Mouse (Mus musculus) heart, embryonic 11.5 days (tissue): ENCODE measurements at regions not wholly inside any gene's neighbourhood (a gene's known extent, or its start where the extent isn't known, plus 50 kb on each side); places are given as distances from the start of the nearest gene placed in this dataset.

ENCODE experiments used
- ATAC-seq: fragments of 200-750 bp; cut with Nextera tagmentation; replicated peaks from 2 replicates; pipeline ENCODE4 v1.8.0; 2017; ENCODE audit warnings: moderate library complexity; ENCODE audit not compliant: insufficient number of reproducible peaks, low FRiP score, low TSS enrichment
- H3K27ac ChIP-seq: fragments of 300-500 bp; sonication (generic); 2 replicates; pipeline ENCODE4 v1.5.1; 2014; ENCODE audit warnings: mild to moderate bottlenecking, low read depth, low read length
- H3K27me3 ChIP-seq: fragments of 300-500 bp; sonication (generic); 2 replicates; pipeline ENCODE4 v1.6.1; 2014; ENCODE audit warnings: mild to moderate bottlenecking, low read length, mixed read lengths; ENCODE audit not compliant: control insufficient read depth, insufficient read depth
- H3K36me3 ChIP-seq: fragments of 300-500 bp; sonication (generic); 2 replicates; pipeline ENCODE4 v1.6.1; 2014; ENCODE audit warnings: mild to moderate bottlenecking, low read length, moderate library complexity, mixed read lengths; ENCODE audit not compliant: control insufficient read depth, insufficient read depth
- H3K4me1 ChIP-seq: fragments of 300-500 bp; sonication (generic); 2 replicates; pipeline ENCODE4 v1.6.1; 2014; ENCODE audit warnings: low read length; ENCODE audit not compliant: control insufficient read depth, insufficient read depth
- H3K4me2 ChIP-seq: fragments of 300-500 bp; sonication (generic); 2 replicates; pipeline ENCODE4 v1.6.1; 2014; ENCODE audit warnings: mild to moderate bottlenecking, moderate library complexity
- H3K4me3 ChIP-seq: fragments of 300-500 bp; sonication (generic); 2 replicates; pipeline ENCODE4 v1.5.1; 2014; ENCODE audit warnings: low read depth, low read length
- H3K9ac ChIP-seq: fragments of 300-500 bp; sonication (generic); 2 replicates; pipeline ENCODE4 v1.6.1; 2014; ENCODE audit warnings: mild to moderate bottlenecking, low read depth, low read length, moderate library complexity
- H3K9me3 ChIP-seq: fragments of 300-500 bp; sonication (generic); replicated peaks from 2 replicates; pipeline ENCODE4 v1.6.1; 2016; ENCODE audit warnings: low read length; ENCODE audit not compliant: control insufficient read depth
- WGBS: fragments of 180-500 bp; shearing (Covaris S2); extraction: QIAGEN DNeasy Blood & Tissue Kit; methylation state at CpG from one replicate; pipeline ENCODE4 v1.1.7; 2014; ENCODE audit not compliant: insufficient replicate concordance; 5-methylcytosine and 5-hydroxymethylcytosine counted together

- Histone ChIP-seq H3K4me2 (no peak overlapping the region), H3K9ac (no peak overlapping the region), H3K36me3 (no peaks in the 10 kb centered on the region), H3K27me3 (no peaks in the 10 kb centered on the region), H3K4me3 (no peak overlapping the region), H3K9me3 (no peaks in the 10 kb centered on the region; the same call in 1 of the 2 replicates), H3K27ac (no peak overlapping the region), H3K4me1 (peaks cover 19% of the 10 kb centered on the region)
- 50% methylated on average over 4 of the region's 4 CpGs for WGBS
- ATAC-seq, result no peak
These were observed 341.1 kb downstream of the Lpin1 start for GRCm38 (mm10) chr12:16269706-16270105.

DNA sequence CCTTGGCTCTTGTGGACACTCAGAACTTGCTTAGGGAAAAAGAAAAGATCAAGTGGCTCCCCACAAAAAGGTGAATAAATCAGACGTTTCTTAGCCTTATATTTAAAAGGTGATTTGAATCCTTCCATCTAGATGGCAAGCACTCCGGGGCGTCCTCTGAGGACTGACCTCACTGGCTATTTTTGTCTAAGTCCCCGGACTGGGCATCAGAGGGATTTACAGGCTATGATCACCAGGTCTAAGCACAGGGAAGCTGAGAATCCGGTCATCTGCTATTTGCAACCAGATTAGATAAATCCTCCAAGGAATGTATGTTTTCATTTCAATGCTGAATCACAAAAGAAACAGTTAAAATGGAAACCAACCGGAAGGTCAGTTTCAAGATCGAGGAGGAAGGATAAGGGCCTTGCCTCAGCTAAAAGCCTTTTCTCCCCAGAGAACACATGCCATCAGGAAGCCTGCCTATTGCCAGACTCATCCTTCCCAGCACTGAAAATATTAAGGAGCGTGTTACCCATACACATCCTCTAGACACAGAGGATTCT, 342.1 kb downstream of the Lpin1 start:
- Histone ChIP-seq H3K4me3 (no peak overlapping the region), H3K9ac (no peak overlapping the region), H3K4me1 (peaks cover 19% of the 10 kb centered on the region), H3K9me3 (no peaks in the 10 kb centered on the region; the same call in 1 of the 2 replicates), H3K36me3 (no peaks in the 10 kb centered on the region), H3K4me2 (no peak overlapping the region), H3K27me3 (no peaks in the 10 kb centered on the region), H3K27ac (no peak overlapping the region)
- 48% methylated on average over 8 of the region's 8 CpGs for WGBS
- no peak for ATAC-seq

DNA sequence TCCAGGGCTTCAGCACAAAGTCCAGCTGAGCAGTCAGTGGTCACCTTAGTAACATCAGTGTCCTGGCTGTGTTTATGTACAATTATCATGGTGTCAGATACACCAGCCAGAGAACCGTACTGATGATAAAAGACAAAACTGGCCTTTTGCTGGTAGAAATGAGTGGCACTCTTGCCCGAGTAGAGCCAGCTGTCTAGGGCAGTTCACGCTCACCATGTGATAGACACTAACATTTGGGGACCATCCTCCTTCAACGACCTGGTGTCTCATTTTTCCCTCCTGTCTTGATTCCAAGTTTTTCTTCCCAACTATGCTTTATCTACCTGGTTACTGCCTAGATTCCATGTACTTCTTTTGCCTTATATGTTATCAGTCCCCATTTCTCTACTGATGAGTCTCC, 349.3 kb downstream of the Lpin1 start:
- H3K9ac ChIP-seq, result no peak overlapping the region
- ATAC-seq, result no peak
- WGBS, result 78% methylated on average over 4 of the region's 4 CpGs
- H3K4me1 ChIP-seq, result no peaks in the 10 kb centered on the region
- no peaks in the 10 kb centered on the region for H3K36me3 ChIP-seq
- H3K9me3 ChIP-seq, result no peaks in the 10 kb centered on the region
- H3K27me3 ChIP-seq, result no peaks in the 10 kb centered on the region
- no peak overlapping the region for H3K4me2 ChIP-seq
- H3K4me3 ChIP-seq, result no peak overlapping the region
- no peak overlapping the region for H3K27ac ChIP-seq

DNA sequence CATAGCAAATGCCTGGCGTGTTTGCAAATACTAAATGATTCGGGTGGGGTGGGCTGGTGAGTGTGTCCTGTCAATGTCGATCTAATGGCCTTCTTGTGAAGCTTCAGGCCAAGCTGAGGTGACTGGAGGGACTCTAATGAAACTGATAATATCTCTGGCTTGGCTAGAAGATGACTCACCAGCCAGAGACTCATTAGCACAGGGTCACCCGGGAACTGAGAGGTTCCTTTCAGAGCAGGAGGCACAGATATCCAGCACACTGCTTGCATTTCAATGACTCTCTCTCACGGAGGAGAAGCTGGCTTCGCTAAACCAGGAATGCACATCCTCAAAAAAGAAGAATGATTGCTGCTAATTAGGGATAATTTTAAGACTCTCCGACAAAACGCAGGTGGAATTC, 349.8 kb downstream of the Lpin1 start:
- Histone ChIP-seq H3K9ac (no peak overlapping the region), H3K4me1 (no peaks in the 10 kb centered on the region), H3K36me3 (no peaks in the 10 kb centered on the region), H3K4me2 (no peak overlapping the region), H3K9me3 (no peaks in the 10 kb centered on the region), H3K4me3 (no peak overlapping the region), H3K27me3 (no peaks in the 10 kb centered on the region), H3K27ac (no peak overlapping the region)
- 60% methylated on average over 8 of the region's 8 CpGs for WGBS
- ATAC-seq, result no peak

GRCm38 (mm10) chr12:16260501-16260900, 350.3 kb downstream of the Lpin1 start:
- Histone ChIP-seq H3K4me2 (no peak overlapping the region), H3K36me3 (no peaks in the 10 kb centered on the region), H3K9me3 (no peaks in the 10 kb centered on the region), H3K27me3 (no peaks in the 10 kb centered on the region), H3K9ac (no peak overlapping the region), H3K4me3 (no peak overlapping the region), H3K4me1 (no peaks in the 10 kb centered on the region), H3K27ac (no peak overlapping the region)
- no peak for ATAC-seq
- WGBS, result 70% methylated on average over 2 of the region's 2 CpGs

DNA sequence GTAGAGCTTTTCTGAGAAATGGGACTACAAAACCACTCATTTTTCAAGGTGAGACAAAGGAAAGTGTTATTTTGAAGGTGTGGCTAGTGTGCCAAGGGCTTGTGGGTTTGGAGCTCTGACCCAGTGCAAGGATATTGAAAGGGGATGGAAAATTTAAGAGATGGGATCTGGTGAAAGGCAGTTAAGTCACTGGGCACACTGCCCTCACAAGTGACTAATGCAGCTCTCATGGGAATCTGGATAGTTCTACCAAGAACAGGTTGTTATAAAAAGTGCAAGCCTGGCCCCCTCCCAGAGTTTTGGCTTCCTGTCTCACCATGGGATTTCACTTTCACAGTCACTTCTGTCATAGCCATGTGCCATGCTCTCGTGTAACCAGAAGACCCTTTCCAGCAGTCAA, 360.1 kb downstream of the Lpin1 start:
- ATAC-seq, result no peak
- Histone ChIP-seq H3K9me3 (no peaks in the 10 kb centered on the region), H3K27me3 (no peaks in the 10 kb centered on the region), H3K9ac (no peak overlapping the region), H3K27ac (no peak overlapping the region), H3K36me3 (no peaks in the 10 kb centered on the region), H3K4me2 (no peak overlapping the region), H3K4me3 (no peak overlapping the region), H3K4me1 (no peaks in the 10 kb centered on the region)
- 68% methylated on average over 1 of the region's 1 CpGs for whole genome bisulfite sequencing

GRCm38 (mm10) chr12:16250096-16250495, 360.7 kb downstream of the Lpin1 start:
- no peak overlapping the region for H3K27ac ChIP-seq
- no peak overlapping the region for H3K9ac ChIP-seq
- 87% methylated on average over 5 of the region's 5 CpGs for WGBS
- H3K9me3 ChIP-seq, result no peaks in the 10 kb centered on the region
- no peak overlapping the region for H3K4me3 ChIP-seq
- no peak overlapping the region for H3K4me2 ChIP-seq
- no peak for ATAC-seq
- no peaks in the 10 kb centered on the region for H3K27me3 ChIP-seq
- H3K36me3 ChIP-seq, result no peaks in the 10 kb centered on the region
- no peaks in the 10 kb centered on the region for H3K4me1 ChIP-seq

GRCm38 (mm10) chr12:16239792-16240191, 371.0 kb downstream of the Lpin1 start:
- 72% methylated on average over 5 of the region's 5 CpGs for WGBS
- Histone ChIP-seq H3K9me3 (no peaks in the 10 kb centered on the region), H3K4me1 (no peaks in the 10 kb centered on the region), H3K4me3 (no peak overlapping the region), H3K4me2 (no peak overlapping the region), H3K9ac (no peak overlapping the region), H3K36me3 (no peaks in the 10 kb centered on the region), H3K27me3 (no peaks in the 10 kb centered on the region), H3K27ac (no peak overlapping the region)
- ATAC-seq, result no peak

GRCm38 (mm10) chr12:16237498-16237897, 373.3 kb downstream of the Lpin1 start:
- no peaks in the 10 kb centered on the region for H3K36me3 ChIP-seq
- H3K4me2 ChIP-seq, result no peak overlapping the region
- H3K9ac ChIP-seq, result no peak overlapping the region
- H3K27ac ChIP-seq, result no peak overlapping the region
- H3K4me1 ChIP-seq, result no peaks in the 10 kb centered on the region
- ATAC-seq, result no peak
- no peaks in the 10 kb centered on the region for H3K27me3 ChIP-seq
- no peaks in the 10 kb centered on the region for H3K9me3 ChIP-seq
- H3K4me3 ChIP-seq, result no peak overlapping the region
- WGBS, result 59% methylated on average over 5 of the region's 5 CpGs
